ENCODE assay signal across 22 mouse cellular contexts in genomic region chr9:48044826-48045225, GRCm38 (mm10).
"Had no signal": no experiment of that assay in that cellular context is flagged by ENCODE, and none has a peak within 500 bp of the region (broad histone marks: within the 10 kb centered on the region; RNA-seq: fewer than 3 reads in every experiment).

No protein-coding gene starts in this region.

- H3K4me3 ChIP-seq: heart, embryonic 10.5 days; heart, embryonic 12.5 days; hindbrain, embryonic 12.5 days; intestine, embryonic 15.5 days; layer of hippocampus, adult 2 months; left cerebral cortex, adult 2 months; limb, embryonic 10.5 days; limb, embryonic 12.5 days; liver, embryonic 13.5 days; liver, embryonic 15.5 days had no signal

- DNase-seq: gastrocnemius, postnatal 10 days; gastrocnemius, postnatal 25 days; heart, adult 18-20 months; heart, postnatal 10 days; kidney, adult 18-20 months; kidney, adult 8-10 months; kidney, postnatal 10 days; kidney, postnatal 25 days; kidney, postnatal 4 days; liver; liver, embryonic 13.5 days; liver, postnatal 0 days had no signal

- H3K27me3 ChIP-seq: heart, embryonic 12.5 days; hindbrain, embryonic 12.5 days; intestine, embryonic 15.5 days; limb, embryonic 12.5 days; liver, embryonic 13.5 days; liver, embryonic 15.5 days had no signal

- H3K36me3 ChIP-seq: heart, embryonic 10.5 days; heart, embryonic 12.5 days; hindbrain, embryonic 12.5 days; intestine, embryonic 15.5 days; limb, embryonic 10.5 days; limb, embryonic 12.5 days; liver, embryonic 13.5 days; liver, embryonic 15.5 days had no signal

- H3K27ac ChIP-seq: heart, embryonic 10.5 days; hindbrain, embryonic 12.5 days; hindbrain, embryonic 14.5 days; intestine, embryonic 15.5 days; layer of hippocampus, adult 2 months; left cerebral cortex, adult 2 months; limb, embryonic 10.5 days; limb, embryonic 12.5 days; liver, embryonic 13.5 days; liver, embryonic 15.5 days had no signal

- H3K4me1 ChIP-seq: heart, embryonic 10.5 days; heart, embryonic 12.5 days; hindbrain, embryonic 12.5 days; intestine, embryonic 15.5 days; limb, embryonic 10.5 days; limb, embryonic 12.5 days; liver, embryonic 13.5 days; liver, embryonic 15.5 days had no signal

- H3K9me3 ChIP-seq: heart, embryonic 10.5 days; heart, embryonic 12.5 days; hindbrain, embryonic 12.5 days; intestine, embryonic 15.5 days; limb, embryonic 10.5 days; limb, embryonic 12.5 days; liver, embryonic 13.5 days; liver, embryonic 15.5 days had no signal
